Mouse (Mus musculus): Measurements from ENCODE around the gene Gm3453. TPM values are rescaled to one million over a fixed set of nuclear protein-coding genes. Genes with fewer than 3 reads are reported as not detected.
"Not testable (repeated sequence)": the region's sequence is repeated elsewhere in the genome, so short reads cannot be mapped to it uniquely, and the experiment has no call there.

Gm3453 gene
- total RNA-seq (2021), result not detected
- long read RNA-seq, experiment 1, result 0 reads
- long read RNA-seq, experiment 2, result 0 reads

DNA sequence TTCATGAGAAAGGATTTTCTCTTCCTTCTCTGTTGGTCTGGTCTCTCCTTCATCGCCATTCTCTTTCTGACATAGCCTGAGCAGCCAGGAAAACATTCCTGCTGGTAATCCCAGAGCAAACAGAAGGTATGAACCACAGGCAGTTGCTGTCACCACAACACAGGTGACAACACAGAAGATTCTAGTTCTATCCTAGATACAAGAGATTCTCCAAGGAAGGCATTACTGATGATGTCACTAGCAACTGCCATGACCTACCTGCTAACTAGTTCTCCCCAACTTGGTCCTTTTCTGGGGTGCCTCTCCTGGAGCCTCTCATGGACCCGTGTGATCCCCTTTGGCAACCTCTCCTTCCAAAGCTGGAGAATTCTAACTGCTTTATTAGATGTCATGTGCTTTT is at the start of gene Gm3453:
Gm3453 (minus strand) TSS at position 101 of the 400 bp plus-strand sequence.
- not testable (repeated sequence) for DNase-seq

DNA sequence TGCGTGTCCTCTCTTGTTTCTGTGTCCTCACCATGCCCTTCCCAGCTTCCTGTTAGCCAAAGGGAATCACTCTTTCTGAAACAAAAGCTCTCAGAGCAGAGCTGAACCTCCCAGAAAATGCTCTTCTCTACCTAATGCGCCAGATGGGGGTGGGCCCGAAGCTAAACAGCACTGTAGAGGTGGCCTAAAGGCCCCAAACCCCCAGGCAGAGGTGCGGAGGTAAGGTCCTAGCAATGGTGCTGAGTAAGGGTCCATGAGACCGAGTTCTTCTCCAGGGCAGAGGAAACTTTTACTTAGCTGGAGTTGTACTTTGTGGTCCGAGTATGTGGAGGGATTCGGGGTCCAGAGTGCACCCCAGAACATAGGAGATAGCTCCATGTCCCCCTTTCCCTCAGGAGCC is 8.2 kb upstream of the Gm3453 start:
- DNase-seq, result peak; percentile 8

DNA sequence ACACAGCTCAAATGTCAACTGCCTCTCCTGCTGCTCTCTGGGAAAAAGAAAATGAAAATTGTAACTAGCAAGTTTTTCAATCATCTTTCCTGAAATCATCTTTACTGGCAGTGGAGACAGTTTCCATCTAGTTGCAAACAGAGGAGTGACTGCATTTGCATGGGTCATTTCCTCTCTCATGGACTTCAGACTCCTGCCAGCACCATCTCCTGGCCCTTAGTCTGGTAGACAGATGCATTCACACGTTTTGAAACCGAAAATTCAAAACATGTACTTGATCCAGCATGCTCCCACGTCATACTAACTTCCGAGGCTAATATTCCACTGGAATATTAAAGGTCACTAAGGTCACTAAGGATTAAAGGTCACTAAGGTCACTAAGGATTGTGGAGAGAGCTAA is 16.5 kb downstream of the Gm3453 start:
- not testable (repeated sequence) for DNase-seq

DNA sequence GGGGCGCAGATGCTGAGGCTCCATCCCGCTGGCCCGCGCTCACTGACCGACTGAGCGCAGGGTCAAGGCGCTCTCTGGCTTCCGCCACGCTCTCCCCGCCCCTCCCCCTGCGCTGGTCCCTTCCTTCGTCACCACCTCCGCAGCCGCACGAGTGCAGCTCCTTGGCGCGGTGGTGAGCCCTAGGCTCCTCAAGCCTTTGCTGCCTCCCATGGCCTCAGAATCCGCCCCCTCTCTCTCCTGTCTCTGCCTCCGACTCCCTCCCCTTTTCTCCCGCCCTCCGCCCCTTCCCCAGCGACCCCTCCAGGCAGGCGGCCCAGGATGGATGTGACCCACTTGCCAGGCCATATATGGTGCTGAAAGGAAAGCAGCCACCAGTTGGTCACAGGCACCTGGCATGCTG is 17.3 kb downstream of the Gm3453 start, which contains the start of gene Gm3248:
Gm3248 (minus strand) TSS at position 111 of the 400 bp plus-strand sequence.
- DNase-seq, result peak; percentile 9

DNA sequence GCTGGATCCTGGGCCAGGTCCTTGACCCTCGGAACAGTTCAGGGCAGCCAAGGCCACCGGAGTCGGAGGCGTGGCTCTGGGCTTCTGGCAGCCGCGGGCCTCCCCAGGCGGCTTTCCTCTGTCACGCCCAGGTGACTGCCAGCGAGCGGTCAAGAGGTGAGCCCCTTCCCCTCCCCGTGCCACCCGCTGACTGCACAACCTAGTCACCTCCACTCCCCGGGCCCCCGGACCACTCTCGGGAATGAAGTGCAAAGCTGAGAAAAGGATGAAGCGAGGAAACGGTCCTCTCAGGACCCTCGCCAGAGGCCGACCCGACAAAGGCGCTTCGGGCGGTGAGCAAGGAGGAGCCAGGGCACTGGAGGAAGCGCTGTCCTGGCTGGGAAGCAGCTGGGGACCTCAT is 17.8 kb downstream of the Gm3453 start:
- peak; percentile 5 for DNase-seq

DNA sequence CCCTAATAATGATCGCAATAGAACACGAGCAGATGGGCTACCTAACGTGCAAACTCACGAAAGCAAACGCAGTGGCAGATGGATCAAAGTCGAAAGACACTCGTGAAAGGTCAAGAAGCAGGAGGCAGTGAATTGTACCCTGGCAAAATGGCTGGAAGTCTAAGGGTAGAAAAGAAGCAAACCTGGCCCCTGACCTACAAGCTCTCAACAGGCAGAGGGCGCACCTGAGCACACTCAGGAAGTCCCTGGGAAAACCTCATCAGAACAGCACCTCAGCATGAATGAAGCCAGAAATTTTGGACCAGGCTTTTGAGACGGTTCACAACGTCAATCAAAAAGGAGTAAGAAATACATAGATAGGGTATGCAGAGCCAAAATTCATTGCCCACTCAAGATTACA is 18.5 kb downstream of the Gm3453 start:
- DNase-seq, result not testable (repeated sequence)

GRCm38 (mm10) chr14:5923276-5923675 is 55.7 kb downstream of the Gm3453 start:
- not testable (repeated sequence) for DNase-seq

Other genes with a start within 250 kb of the Gm3453 start
- not detected for gene Gm3373, start 237.6 kb downstream of the Gm3453 start, total RNA-seq (2021)
- gene Gm3383, start 171.2 kb downstream of the Gm3453 start, total RNA-seq (2021), result under 1 TPM; 0.33 to 0.40 TPM
- gene Gm3424, start 148.8 kb downstream of the Gm3453 start, total RNA-seq (2021), result not detected
- not detected for gene Gm8237, start 98.8 kb downstream of the Gm3453 start, total RNA-seq (2021)
- gene Gm3248, start 17.4 kb downstream of the Gm3453 start, total RNA-seq (2021), result under 1 TPM in 1 of 2 experiments, not detected in 1; 0.15 TPM
- gene Gm6337, start 79.1 kb upstream of the Gm3453 start, total RNA-seq (2021), result not detected
- not detected for gene Gm8206, start 114.8 kb upstream of the Gm3453 start, total RNA-seq (2021)
- under 1 TPM in 1 of 2 experiments, not detected in 1; 0.18 TPM for gene Gm3468, start 129.5 kb upstream of the Gm3453 start, total RNA-seq (2021)
- gene Gm3476, start 146.7 kb upstream of the Gm3453 start, total RNA-seq (2021), result not detected
- gene Gm21560, start 240.2 kb upstream of the Gm3453 start, total RNA-seq (2021), result under 1 TPM in 1 of 2 experiments, not detected in 1; 0.24 TPM

Measured in gastrocnemius, postnatal 25 days (tissue).